Mouse (Mus musculus): Measurements from ENCODE around the gene Hoxb3. TPM values are rescaled to one million over a fixed set of nuclear protein-coding genes. Genes with fewer than 3 reads are reported as not detected.
A peak's percentile ranks its signal among the peaks of the same experiment; 100 is the strongest.

Gene Hoxb3
- polyA plus RNA-seq, 1 experiment from 2014 or later = not detected

GRCm38 (mm10) chr11:96334002-96334364 lies 10.9 kb downstream of the Hoxb3 start:
- Histone ChIP-seq H3K9me3 (replicated peaks) (no peaks in the 10 kb centered on the region), H3K27ac (replicated peaks) (no peak overlapping the region), H3K4me3 (no peak overlapping the region), H3K27me3 (ENCODE audit: low read depth, poor library complexity, severe bottlenecking) (peaks cover 100% of the 10 kb centered on the region), H3K36me3 (no peaks in the 10 kb centered on the region), H3K4me1 (peaks cover 4% of the 10 kb centered on the region; the same call in 1 of the 2 replicates)
- 2% methylated on average over 2 of the region's 2 CpGs for WGBS
- DNase-seq (ENCODE audit: low spot score) = no peak

- Histone ChIP-seq H3K27ac (replicated peaks) (no peak overlapping the region), H3K9me3 (replicated peaks) (no peaks in the 10 kb centered on the region), H3K4me3 (no peak overlapping the region), H3K27me3 (ENCODE audit: low read depth, poor library complexity, severe bottlenecking) (peaks cover 100% of the 10 kb centered on the region), H3K36me3 (no peaks in the 10 kb centered on the region), H3K4me1 (peaks cover 4% of the 10 kb centered on the region; the same call in 1 of the 2 replicates)
- no peak for DNase-seq (ENCODE audit: low spot score)
- WGBS = 37% methylated on average over 3 of the region's 3 CpGs
Measured at GRCm38 (mm10) chr11:96334998-96335397, 11.9 kb downstream of the Hoxb3 start.

- no peak overlapping the region for H3K4me3 ChIP-seq
- H3K4me1 ChIP-seq = peaks cover 8% of the 10 kb centered on the region; the same call in 1 of the 2 replicates
- no peak overlapping the region for H3K27ac ChIP-seq (replicated peaks)
- no peaks in the 10 kb centered on the region for H3K9me3 ChIP-seq (replicated peaks)
- H3K36me3 ChIP-seq = no peaks in the 10 kb centered on the region
- DNase-seq (ENCODE audit: low spot score) = no peak
- H3K27me3 ChIP-seq (ENCODE audit: low read depth, poor library complexity, severe bottlenecking) = peaks cover 100% of the 10 kb centered on the region
- 7% methylated on average over 2 of the region's 2 CpGs for WGBS
Measured at GRCm38 (mm10) chr11:96336597-96336996, 13.5 kb downstream of the Hoxb3 start.

GRCm38 (mm10) chr11:96337026-96337425 lies 13.9 kb downstream of the Hoxb3 start:
- no peak overlapping the region for H3K27ac ChIP-seq (replicated peaks)
- no peak for DNase-seq (ENCODE audit: low spot score)

GRCm38 (mm10) chr11:96338957-96339855 lies 16.1 kb downstream of the Hoxb3 start:
- WGBS = 8% methylated on average over 7 of the region's 7 CpGs
- DNase-seq (ENCODE audit: low spot score) = no peak
- H3K36me3 ChIP-seq = no peaks in the 10 kb centered on the region
- peaks cover 10% of the 10 kb centered on the region for H3K4me1 ChIP-seq
- no peak overlapping the region for H3K4me3 ChIP-seq
- no peaks in the 10 kb centered on the region for H3K9me3 ChIP-seq (replicated peaks)
- no peak overlapping the region for H3K27ac ChIP-seq (replicated peaks)
- peaks cover 100% of the 10 kb centered on the region for H3K27me3 ChIP-seq (ENCODE audit: low read depth, poor library complexity, severe bottlenecking)

More at GRCm38 (mm10) chr11:96337026-96337425, 13.9 kb downstream of the Hoxb3 start:
- Histone ChIP-seq H3K4me1 (peaks cover 12% of the 10 kb centered on the region; the same call in 1 of the 2 replicates), H3K36me3 (no peaks in the 10 kb centered on the region), H3K27me3 (ENCODE audit: low read depth, poor library complexity, severe bottlenecking) (peaks cover 100% of the 10 kb centered on the region), H3K4me3 (no peak overlapping the region), H3K9me3 (replicated peaks) (no peaks in the 10 kb centered on the region)
- WGBS = under 1% methylated on average over 6 of the region's 6 CpGs

- H3K36me3 ChIP-seq = no peaks in the 10 kb centered on the region
- WGBS = under 1% methylated on average over 36 of the region's 36 CpGs
- H3K27ac ChIP-seq (replicated peaks) = no peak overlapping the region
- DNase-seq (ENCODE audit: low spot score) = no peak
- H3K27me3 ChIP-seq (ENCODE audit: low read depth, poor library complexity, severe bottlenecking) = peaks cover 100% of the 10 kb centered on the region
- H3K9me3 ChIP-seq (replicated peaks) = no peaks in the 10 kb centered on the region
- no peak overlapping the region for H3K4me3 ChIP-seq
- H3K4me1 ChIP-seq = peaks cover 17% of the 10 kb centered on the region
Measured at GRCm38 (mm10) chr11:96340698-96341365, 17.7 kb downstream of the Hoxb3 start.

GRCm38 (mm10) chr11:96341701-96342575 lies 18.8 kb downstream of the Hoxb3 start:
- H3K4me1 ChIP-seq = peaks cover 19% of the 10 kb centered on the region
- DNase-seq (ENCODE audit: low spot score) = peak; percentile 67
- no peak overlapping the region for H3K27ac ChIP-seq (replicated peaks)
- WGBS = under 1% methylated on average over 40 of the region's 40 CpGs
- no peaks in the 10 kb centered on the region for H3K9me3 ChIP-seq (replicated peaks)
- H3K27me3 ChIP-seq (ENCODE audit: low read depth, poor library complexity, severe bottlenecking) = peaks cover 100% of the 10 kb centered on the region
- H3K4me3 ChIP-seq = no peak overlapping the region
- H3K36me3 ChIP-seq = no peaks in the 10 kb centered on the region

GRCm38 (mm10) chr11:96342576-96342930 lies 19.4 kb downstream of the Hoxb3 start:
- Histone ChIP-seq H3K27me3 (ENCODE audit: low read depth, poor library complexity, severe bottlenecking) (peaks cover 100% of the 10 kb centered on the region), H3K4me3 (no peak overlapping the region), H3K4me1 (peaks cover 19% of the 10 kb centered on the region), H3K9me3 (replicated peaks) (no peaks in the 10 kb centered on the region), H3K36me3 (no peaks in the 10 kb centered on the region), H3K27ac (replicated peaks) (no peak overlapping the region)
- WGBS = 2% methylated on average over 4 of the region's 4 CpGs
- DNase-seq (ENCODE audit: low spot score) = no peak

GRCm38 (mm10) chr11:96343206-96343745 lies 20.1 kb downstream of the Hoxb3 start:
- Histone ChIP-seq H3K4me3 (no peak overlapping the region), H3K27me3 (ENCODE audit: low read depth, poor library complexity, severe bottlenecking) (peaks cover 100% of the 10 kb centered on the region), H3K9me3 (replicated peaks) (no peaks in the 10 kb centered on the region), H3K4me1 (peaks cover 19% of the 10 kb centered on the region), H3K27ac (replicated peaks) (no peak overlapping the region), H3K36me3 (no peaks in the 10 kb centered on the region)
- DNase-seq (ENCODE audit: low spot score) = no peak
- WGBS = 7% methylated on average over 2 of the region's 2 CpGs

GRCm38 (mm10) chr11:96344061-96344877 lies 21.1 kb downstream of the Hoxb3 start:
- Histone ChIP-seq H3K36me3 (no peaks in the 10 kb centered on the region), H3K4me1 (peaks cover 19% of the 10 kb centered on the region), H3K4me3 (no peak overlapping the region), H3K27ac (replicated peaks) (no peak overlapping the region), H3K9me3 (replicated peaks) (no peaks in the 10 kb centered on the region), H3K27me3 (ENCODE audit: low read depth, poor library complexity, severe bottlenecking) (peaks cover 100% of the 10 kb centered on the region)
- DNase-seq (ENCODE audit: low spot score) = no peak
- WGBS = 1% methylated on average over 40 of the region's 40 CpGs

- Histone ChIP-seq H3K9me3 (replicated peaks) (no peaks in the 10 kb centered on the region), H3K27me3 (ENCODE audit: low read depth, poor library complexity, severe bottlenecking) (peaks cover 100% of the 10 kb centered on the region), H3K4me1 (peaks cover 19% of the 10 kb centered on the region), H3K27ac (replicated peaks) (no peak overlapping the region), H3K36me3 (no peaks in the 10 kb centered on the region), H3K4me3 (no peak overlapping the region)
- 7% methylated on average over 6 of the region's 6 CpGs for WGBS
- DNase-seq (ENCODE audit: low spot score) = no peak
Measured at GRCm38 (mm10) chr11:96344878-96345159, 21.7 kb downstream of the Hoxb3 start.
